ENCODE assay signal across 8 mouse cellular contexts in the genomic region with DNA sequence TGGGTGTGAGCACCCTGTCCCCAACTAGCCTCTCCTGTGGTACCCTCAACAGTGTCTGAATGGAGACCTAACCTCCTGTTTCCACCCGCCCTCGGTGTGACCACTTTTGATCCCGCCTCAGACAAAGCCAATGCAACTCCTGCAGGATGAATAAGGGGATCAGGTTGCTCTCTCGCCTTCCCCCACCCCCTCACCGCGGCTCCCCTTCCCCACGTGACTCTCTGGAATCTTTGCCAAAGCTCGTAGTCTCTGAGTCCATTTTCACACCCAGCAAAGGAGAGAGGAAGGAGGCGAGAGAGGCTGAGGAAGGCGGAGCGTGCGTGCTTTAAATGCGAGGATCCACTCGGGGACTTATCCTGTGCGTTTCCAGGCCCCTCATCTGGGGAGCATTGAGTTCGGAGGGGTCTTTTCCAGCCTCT. TPM values are rescaled to one million over a fixed set of nuclear protein-coding genes. Genes with fewer than 3 reads are reported as not detected.
DNase-seq lines count a peak whose midpoint lies in the region; ATAC-seq and TF ChIP-seq lines count a peak whose summit lies in the region.

Fras1 (plus strand) TSS at position 389 of the 419 bp plus-strand sequence.

- no peaks in the 10 kb centered on the region for H3K36me3 ChIP-seq in lung, embryonic 14.5 days (ENCODE audit: insufficient read depth)
- no peaks in the 10 kb centered on the region for H3K36me3 ChIP-seq in stomach, embryonic 16.5 days (ENCODE audit: control insufficient read depth, insufficient read depth, low read length)

- peak within 1 kb of the TSS; percentile 41 for H3K4me3 ChIP-seq in brown adipose tissue, adult 24 weeks (ENCODE audit: insufficient read depth, low read depth, low read length)
- H3K4me3 ChIP-seq in lung, embryonic 14.5 days (ENCODE audit: low read depth, low read length): peak within 1 kb of the TSS; percentile 65
- H3K4me3 ChIP-seq in stomach, embryonic 16.5 days (replicated peaks; ENCODE audit: low read length): peak within 1 kb of the TSS; percentile 74

- TF ChIP-seq CTCF in lung, embryonic 14.5 days (IDR thresholded peaks at IDR 0.05; ENCODE audit: low read depth): no peak

- peak within 1 kb of the TSS; percentile 68 for H3K4me2 ChIP-seq in lung, embryonic 14.5 days
- peak within 1 kb of the TSS; percentile 87 for H3K4me2 ChIP-seq in stomach, embryonic 16.5 days (ENCODE audit: low read depth, low read length)

- no peak for DNase-seq in layer of hippocampus, adult 18-20 months (ENCODE audit: low spot score in 2 of 2)
- DNase-seq in layer of hippocampus, adult 9-11 months: no peak
- peak in 1 of 2 experiments; percentile 18 for DNase-seq in gastrocnemius, postnatal 4 days (ENCODE audit: low spot score in 2 of 2)
- DNase-seq in kidney, postnatal 25 days: peak; percentile 58 to 67
- peak; percentile 77 for DNase-seq in lung, embryonic 14.5 days
- no peak for DNase-seq in spleen, adult 18-20 months

- peak within 1 kb of the TSS; percentile 63 for H3K9ac ChIP-seq in lung, embryonic 14.5 days
- H3K9ac ChIP-seq in stomach, embryonic 16.5 days (ENCODE audit: low read length): peak within 1 kb of the TSS; percentile 84

- no peaks in the 10 kb centered on the region for H3K4me1 ChIP-seq in brown adipose tissue, adult 24 weeks (ENCODE audit: control insufficient read depth, insufficient read depth, insufficient read length, low read length)
- peaks cover 13% of the 10 kb centered on the region; the same call in 1 of the 2 replicates for H3K4me1 ChIP-seq in lung, embryonic 14.5 days (ENCODE audit: insufficient read depth)
- peaks cover 12% of the 10 kb centered on the region for H3K4me1 ChIP-seq in stomach, embryonic 16.5 days (ENCODE audit: control insufficient read depth, insufficient read depth, low read length)

- no peaks in the 10 kb centered on the region for H3K9me3 ChIP-seq in lung, embryonic 14.5 days (ENCODE audit: low read depth, low read length)
- H3K9me3 ChIP-seq in stomach, embryonic 16.5 days (replicated peaks; ENCODE audit: control insufficient read depth, low read length): no peaks in the 10 kb centered on the region

- H3K27ac ChIP-seq in brown adipose tissue, adult 24 weeks (replicated peaks; ENCODE audit: low read depth, low read length): no peak within 1 kb of the TSS
- peak within 1 kb of the TSS; percentile 85 for H3K27ac ChIP-seq in lung, embryonic 14.5 days (ENCODE audit: low read depth)
- H3K27ac ChIP-seq in stomach, embryonic 16.5 days (ENCODE audit: low read length): peak within 1 kb of the TSS; percentile 78

- H3K27me3 ChIP-seq in lung, embryonic 14.5 days (ENCODE audit: insufficient read depth, low read length): no peaks in the 10 kb centered on the region
- H3K27me3 ChIP-seq in stomach, embryonic 16.5 days (ENCODE audit: control insufficient read depth, insufficient read depth, low read length): no peaks in the 10 kb centered on the region

- ATAC-seq in lung, embryonic 14.5 days (ENCODE audit: insufficient read depth): peak; percentile 61
- peak; percentile 27; the same call in 1 of the 2 replicates for ATAC-seq in stomach, embryonic 16.5 days (ENCODE audit: insufficient read depth, low FRiP score)

- 0% methylated on average over 16 of the region's 16 CpGs for WGBS in lung, embryonic 14.5 days
- 2% methylated on average over 16 of the region's 16 CpGs for WGBS in stomach, embryonic 16.5 days

RNA-seq across cellular contexts. Expression of gene Fras1, which starts in this region (rescaled TPM):
- 10 to 100 TPM; 13.7 to 14.1 TPM for total RNA-seq in layer of hippocampus, adult 18-20 months (2021)
- 0.08 and 0.38 TPM in 2 replicates for polyA plus RNA-seq in brown adipose tissue, adult 24 weeks (2012; ENCODE audit: insufficient read depth, insufficient read length, missing spikeins)
- total RNA-seq in gastrocnemius, postnatal 4 days (2021): 10 to 100 TPM; 42.9 to 51.2 TPM
- 30.5 and 34.2 TPM in 2 replicates for polyA plus RNA-seq in lung, embryonic 14.5 days (2014; fragmentation: Nextera tagmentation; extraction: Ambion mirVana)
- polyA plus RNA-seq in stomach, embryonic 16.5 days (2015; fragmentation: Nextera tagmentation; extraction: Ambion mirVana): 15.4 and 18.3 TPM in 2 replicates

Comparison
In these comparisons a context has a peak if more than half of its experiments do, and no peak if none do; other contexts are left out.
1. RNA of gene Fras1 (polyA plus RNA-seq): 30.5 to 34.2 TPM in lung, embryonic 14.5 days and 15.4 to 18.3 TPM in stomach, embryonic 16.5 days; 0.08 to 0.38 TPM in brown adipose tissue, adult 24 weeks; every median in the first group is over 10 times any median in the second.
2. DNase-seq: peak in kidney, postnatal 25 days (2 of 2) and lung, embryonic 14.5 days (single experiment); none in layer of hippocampus, adult 18-20 months (0 of 2), layer of hippocampus, adult 9-11 months (single experiment) and spleen, adult 18-20 months (0 of 2).
3. Peak in every context shown above with its lines, with median percentiles within 50 percentile points of each other: H3K4me3 ChIP-seq.